Mouse (Mus musculus) right cerebral cortex, postnatal 4 days (tissue): ENCODE data around the gene Lrrc75b.

Source experiments
- DNase-seq: peaks from one replicate; pipeline ENCODE4 v3.0.0-alpha.2; 2022

Lrrc75b gene

GRCm38 (mm10) chr10:75559676-75560548, at the start of gene Lrrc75b:
Lrrc75b (minus strand) TSS chr10:75560330.
- DNase-seq, result peak; percentile 65

GRCm38 (mm10) chr10:75608975-75609374, 48.8 kb upstream of the Lrrc75b start:
- no peak for DNase-seq

GRCm38 (mm10) chr10:75607253-75607652, 47.1 kb upstream of the Lrrc75b start:
- DNase-seq, result no peak

- DNase-seq, result no peak
Observed at GRCm38 (mm10) chr10:75605162-75605846, 45.2 kb upstream of the Lrrc75b start.

GRCm38 (mm10) chr10:75600189-75600730, 40.1 kb upstream of the Lrrc75b start:
- no peak for DNase-seq

- DNase-seq, result no peak
Observed at GRCm38 (mm10) chr10:75595981-75596380, 35.9 kb upstream of the Lrrc75b start.

GRCm38 (mm10) chr10:75592585-75592984, 32.5 kb upstream of the Lrrc75b start:
- DNase-seq, result no peak

GRCm38 (mm10) chr10:75591211-75591894, 31.2 kb upstream of the Lrrc75b start:
- no peak for DNase-seq

- DNase-seq, result no peak
Observed at GRCm38 (mm10) chr10:75589651-75590050, 29.5 kb upstream of the Lrrc75b start.

GRCm38 (mm10) chr10:75589129-75589528, 29.0 kb upstream of the Lrrc75b start, which contains the start of gene Ggt5:
Ggt5 (plus strand) TSS chr10:75589340.
- DNase-seq, result peak; percentile 30

GRCm38 (mm10) chr10:75588336-75588735, 28.2 kb upstream of the Lrrc75b start:
- no peak for DNase-seq

- no peak for DNase-seq
Observed at GRCm38 (mm10) chr10:75587781-75588180, 27.7 kb upstream of the Lrrc75b start.

GRCm38 (mm10) chr10:75586553-75586879, 26.4 kb upstream of the Lrrc75b start:
- DNase-seq, result no peak

- DNase-seq, result peak; percentile 96
Observed at GRCm38 (mm10) chr10:75585876-75586552, 25.9 kb upstream of the Lrrc75b start.

- DNase-seq, result no peak
Observed at GRCm38 (mm10) chr10:75579129-75579528, 19.0 kb upstream of the Lrrc75b start.

- no peak for DNase-seq
Observed at GRCm38 (mm10) chr10:75573965-75574364, 13.8 kb upstream of the Lrrc75b start.

GRCm38 (mm10) chr10:75573181-75573580, 13.1 kb upstream of the Lrrc75b start:
- DNase-seq, result no peak

- no peak for DNase-seq
Observed at GRCm38 (mm10) chr10:75571937-75572336, 11.8 kb upstream of the Lrrc75b start.

GRCm38 (mm10) chr10:75570981-75571657, 11.0 kb upstream of the Lrrc75b start:
- no peak for DNase-seq

GRCm38 (mm10) chr10:75568851-75569250, 8.7 kb upstream of the Lrrc75b start:
- no peak for DNase-seq

GRCm38 (mm10) chr10:75568441-75568840, 8.3 kb upstream of the Lrrc75b start:
- DNase-seq, result no peak

- DNase-seq, result no peak
Observed at GRCm38 (mm10) chr10:75568029-75568428, 7.9 kb upstream of the Lrrc75b start.
